Mouse (Mus musculus) intestine, embryonic 15.5 days (tissue): ENCODE measurements at regions not wholly inside any gene's neighbourhood (a gene's known extent, or its start where the extent isn't known, plus 50 kb on each side); places are given as distances from the start of the nearest gene placed in this dataset.

Experiments
- ATAC-seq: fragments of 200-750 bp; cut with Nextera tagmentation; 2 replicates; pipeline ENCODE4 v1.8.0; 2017; ENCODE audit warnings: moderate TSS enrichment, moderate library complexity
- H3K27ac ChIP-seq: fragments of 300-500 bp; sonication (generic); 2 replicates; pipeline ENCODE4 v1.5.1; 2015; ENCODE audit warnings: mild to moderate bottlenecking, inconsistent platforms
- H3K27me3 ChIP-seq: fragments of 300-500 bp; sonication (generic); replicated peaks from 2 replicates; pipeline ENCODE4 v1.6.1; 2015; ENCODE audit warnings: inconsistent platforms
- H3K36me3 ChIP-seq: fragments of 300-500 bp; sonication (generic); 2 replicates; pipeline ENCODE4 v1.6.1; 2015; ENCODE audit warnings: inconsistent platforms
- H3K4me1 ChIP-seq: fragments of 300-500 bp; sonication (generic); replicated peaks from 2 replicates; pipeline ENCODE4 v1.6.1; 2015; ENCODE audit warnings: inconsistent platforms
- H3K4me2 ChIP-seq: fragments of 300-500 bp; sonication (generic); replicated peaks from 2 replicates; pipeline ENCODE4 v1.6.1; 2015; ENCODE audit warnings: mild to moderate bottlenecking, inconsistent platforms
- H3K4me3 ChIP-seq: fragments of 300-500 bp; sonication (generic); replicated peaks from 2 replicates; pipeline ENCODE4 v1.5.1; 2015; ENCODE audit warnings: inconsistent platforms
- H3K9ac ChIP-seq: fragments of 300-500 bp; sonication (generic); 2 replicates; pipeline ENCODE4 v1.6.1; 2015; ENCODE audit warnings: inconsistent platforms
- H3K9me3 ChIP-seq: fragments of 300-500 bp; sonication (generic); 2 replicates; pipeline ENCODE4 v1.6.1; 2016; ENCODE audit warnings: inconsistent platforms
- WGBS: fragments of 180-500 bp; shearing (Covaris S2); methylation state at CpG from one replicate; pipeline ENCODE4 v1.1.7; 2015; 5-methylcytosine and 5-hydroxymethylcytosine counted together

DNA sequence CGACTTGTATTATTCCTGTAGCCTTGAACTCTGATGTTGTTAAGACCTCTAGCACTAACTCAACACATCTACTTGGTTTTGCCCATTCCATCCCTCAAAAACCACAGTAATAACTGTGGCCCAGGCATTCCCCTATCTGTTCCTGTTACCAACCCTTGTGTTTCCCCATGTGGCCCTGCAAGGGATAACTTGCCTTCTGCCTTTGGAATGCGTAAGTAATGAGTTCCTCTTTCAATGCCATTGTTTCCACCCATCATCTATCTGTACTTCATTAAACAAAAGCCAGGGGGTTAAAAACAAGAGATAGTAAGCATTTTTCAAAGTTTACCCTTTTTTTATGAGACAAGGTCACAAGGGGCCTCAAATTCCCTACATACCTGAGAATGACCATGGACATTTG is 60.5 kb upstream of the 1110032F04Rik start:
- H3K36me3 ChIP-seq = no peaks in the 10 kb centered on the region
- no peaks in the 10 kb centered on the region for H3K9me3 ChIP-seq
- WGBS = 90% methylated on average over 2 of the region's 2 CpGs
- no peak for ATAC-seq
- H3K4me2 ChIP-seq = no peak overlapping the region
- no peak overlapping the region for H3K27ac ChIP-seq
- no peak overlapping the region for H3K4me3 ChIP-seq
- no peaks in the 10 kb centered on the region for H3K4me1 ChIP-seq
- H3K27me3 ChIP-seq = no peaks in the 10 kb centered on the region
- H3K9ac ChIP-seq = no peak overlapping the region

DNA sequence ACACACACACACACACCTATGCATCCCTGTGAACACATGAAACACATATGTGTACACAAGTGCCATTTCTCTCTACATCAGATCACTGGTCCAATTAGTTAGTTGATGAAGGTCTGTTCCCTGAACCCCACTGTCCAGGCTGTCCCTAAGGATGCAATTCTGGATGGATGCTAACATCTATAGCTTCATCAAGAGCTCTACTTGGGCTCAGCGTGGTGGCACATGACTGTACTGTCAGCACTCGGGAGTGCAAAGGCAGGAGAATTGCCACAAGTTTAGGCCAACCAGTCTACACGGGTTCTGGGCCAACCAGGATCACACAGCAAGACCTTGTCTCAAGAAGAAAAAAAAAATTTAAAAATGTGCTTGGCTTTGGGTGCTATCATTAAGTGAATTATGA is 55.9 kb upstream of the 1110032F04Rik start:
- H3K27me3 ChIP-seq = no peaks in the 10 kb centered on the region
- H3K9me3 ChIP-seq = no peaks in the 10 kb centered on the region
- H3K4me3 ChIP-seq = no peak overlapping the region
- no peaks in the 10 kb centered on the region for H3K4me1 ChIP-seq
- no peak overlapping the region for H3K27ac ChIP-seq
- no peak overlapping the region for H3K4me2 ChIP-seq
- no peaks in the 10 kb centered on the region for H3K36me3 ChIP-seq
- 80% methylated on average over 3 of the region's 3 CpGs for WGBS
- ATAC-seq = no peak
- H3K9ac ChIP-seq = no peak overlapping the region

DNA sequence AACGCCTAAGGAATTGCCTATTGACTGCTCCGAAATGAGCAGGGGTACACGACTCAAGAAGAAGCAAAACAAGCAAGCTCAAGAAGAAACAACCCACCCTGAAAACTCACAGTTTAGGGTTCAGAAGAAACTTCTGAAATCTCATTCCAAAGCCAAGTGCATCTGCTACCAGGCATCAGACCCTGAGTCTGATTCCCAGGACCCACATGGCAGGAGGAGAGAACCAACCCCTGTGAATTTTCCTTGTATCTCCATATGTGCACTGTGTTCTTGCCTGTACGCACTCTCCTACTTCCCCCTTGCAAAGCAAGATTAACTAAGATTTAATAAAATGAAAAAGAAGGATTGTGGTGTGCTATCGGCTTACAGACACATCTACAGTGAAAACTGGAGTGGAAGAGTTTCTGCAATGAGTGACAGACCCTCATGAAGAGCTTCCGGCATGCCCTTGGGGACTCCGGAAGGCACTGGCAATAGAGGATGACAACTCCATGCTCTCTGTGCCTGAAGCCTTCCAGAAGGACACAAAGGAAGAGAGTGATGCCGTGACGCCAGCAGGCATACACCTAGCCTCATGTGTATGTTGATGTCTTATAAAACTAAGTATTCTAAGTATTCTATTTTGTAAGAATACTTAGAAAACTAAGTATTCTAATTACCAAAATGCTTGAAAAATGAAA is 55.2 kb upstream of the 1110032F04Rik start:
- WGBS = 88% methylated on average over 9 of the region's 9 CpGs
- H3K9ac ChIP-seq = no peak overlapping the region
- no peaks in the 10 kb centered on the region for H3K27me3 ChIP-seq
- ATAC-seq = no peak
- no peaks in the 10 kb centered on the region for H3K4me1 ChIP-seq
- no peak overlapping the region for H3K27ac ChIP-seq
- H3K4me3 ChIP-seq = no peak overlapping the region
- no peak overlapping the region for H3K4me2 ChIP-seq
- no peaks in the 10 kb centered on the region for H3K36me3 ChIP-seq
- no peaks in the 10 kb centered on the region for H3K9me3 ChIP-seq

DNA sequence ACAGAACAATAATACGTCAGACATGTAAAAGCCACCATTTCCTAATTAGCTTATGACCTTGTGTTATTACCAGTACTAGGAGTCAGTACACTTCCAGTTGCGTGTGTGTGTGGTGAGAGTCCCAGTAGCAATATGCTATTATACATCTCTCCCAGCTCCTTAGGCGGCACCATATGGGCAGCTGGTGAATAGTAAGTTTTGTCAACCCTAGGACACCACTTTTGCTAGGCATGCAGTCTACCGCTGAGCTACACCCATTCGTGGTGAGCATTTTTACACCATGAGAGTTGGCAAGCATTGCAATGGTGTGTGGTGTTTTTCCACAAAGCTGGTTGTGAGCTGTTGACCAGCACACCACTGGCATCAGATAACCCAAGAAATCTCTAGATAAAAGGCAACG is 53.8 kb upstream of the 1110032F04Rik start:
- WGBS = 89% methylated on average over 6 of the region's 6 CpGs
- H3K4me1 ChIP-seq = no peaks in the 10 kb centered on the region
- H3K4me3 ChIP-seq = no peak overlapping the region

DNA sequence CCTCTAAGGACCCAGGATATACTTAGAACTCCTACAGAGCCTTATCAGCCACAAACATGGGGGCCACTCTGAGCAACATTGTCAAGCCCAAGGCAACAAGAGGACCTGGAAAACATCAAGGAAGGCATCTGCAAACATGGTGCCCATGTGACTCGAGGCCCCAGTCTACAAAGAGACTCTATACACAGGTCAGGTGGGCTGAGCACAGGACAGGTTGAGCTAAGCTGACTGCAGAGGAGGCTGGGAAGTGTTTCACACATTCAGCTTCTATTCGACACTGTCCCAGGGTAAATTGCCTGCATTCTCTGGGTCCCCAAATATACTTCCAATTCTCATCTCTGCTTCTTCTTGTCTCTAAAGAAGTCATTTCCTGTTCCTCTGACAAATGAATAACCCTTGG is 52.1 kb upstream of the 1110032F04Rik start:
- Histone ChIP-seq H3K27ac (no peak overlapping the region), H3K9ac (no peak overlapping the region), H3K4me3 (no peak overlapping the region), H3K27me3 (no peaks in the 10 kb centered on the region), H3K4me2 (no peak overlapping the region), H3K36me3 (no peaks in the 10 kb centered on the region), H3K9me3 (no peaks in the 10 kb centered on the region), H3K4me1 (no peaks in the 10 kb centered on the region)
- WGBS = 57% methylated on average over 2 of the region's 2 CpGs
- ATAC-seq = no peak

More for the DNA sequence above, 53.8 kb upstream of the 1110032F04Rik start:
- ATAC-seq = no peak
- Histone ChIP-seq H3K4me2 (no peak overlapping the region), H3K27ac (no peak overlapping the region), H3K9me3 (no peaks in the 10 kb centered on the region), H3K27me3 (no peaks in the 10 kb centered on the region), H3K9ac (no peak overlapping the region), H3K36me3 (no peaks in the 10 kb centered on the region)
